Mouse (Mus musculus) neural tube, embryonic 13.5 days (tissue): ENCODE measurements around the gene Plk2. TPM values are rescaled to one million over a fixed set of nuclear protein-coding genes. Genes with fewer than 3 reads are reported as not detected.

Source experiments
- polyA plus RNA-seq: library from polyadenylated mRNA; unstranded; fragments of >200 nt; fragmentation: Nextera tagmentation; extraction: Ambion mirVana; gene quantifications from 2 replicates; pipeline ENCODE4 v1.2.1, GENCODE M21; 2015

Plk2 gene
- polyA plus RNA-seq, 1 experiment from 2014 or later: 116 TPM

Other genes starting within 250 kb of the Plk2 start
- 174 and 176 TPM in 2 replicates for gene Rab3c, start 114.0 kb upstream of the Plk2 start, polyA plus RNA-seq
- 0.14 TPM in 1 of 2 replicates, not detected in the other for gene Gapt, start 37.8 kb upstream of the Plk2 start, polyA plus RNA-seq